Mouse (Mus musculus): ENCODE measurements around the gene Tcf19.

Gene Tcf19

GRCm38 (mm10) chr17:35484066-35484465 lies 32.6 kb downstream of the Tcf19 start:
- DNase-seq (ENCODE audit: low read depth), result peak; percentile 82

GRCm38 (mm10) chr17:35469842-35470751 lies 46.5 kb downstream of the Tcf19 start, which contains the start of gene H2-Q10:
TSS of gene H2-Q10 (plus strand) at chr17:35470089.
- peak; percentile 60 for DNase-seq (ENCODE audit: low read depth)

- DNase-seq (ENCODE audit: low read depth), result peak; percentile 28
Measured at GRCm38 (mm10) chr17:35468936-35469335, 47.7 kb downstream of the Tcf19 start.

GRCm38 (mm10) chr17:35465651-35466050 lies 51.0 kb downstream of the Tcf19 start:
- peak; percentile 90 for DNase-seq (ENCODE audit: low read depth)
